Mouse (Mus musculus) cerebellum, postnatal 25 days (tissue): Measurements from ENCODE around the gene Lhx2.

Source experiments
- DNase-seq, 2 experiments: peaks; one replicate each; pipeline ENCODE4 v3.0.0; 2021; ENCODE audit warnings: mixed read lengths in 2 of 2

The Lhx2 gene

GRCm38 (mm10) chr2:38359811-38360210 lies 20.7 kb downstream of the Lhx2 start:
- DNase-seq, result no peak

GRCm38 (mm10) chr2:38366222-38366621 lies 27.1 kb downstream of the Lhx2 start:
- DNase-seq, result no peak

GRCm38 (mm10) chr2:38367023-38367422 lies 27.9 kb downstream of the Lhx2 start:
- no peak for DNase-seq

GRCm38 (mm10) chr2:38367852-38368251 lies 28.8 kb downstream of the Lhx2 start:
- no peak for DNase-seq

- peak; percentile 32 to 48 for DNase-seq
Measured at GRCm38 (mm10) chr2:38368746-38369330, 29.8 kb downstream of the Lhx2 start.

- DNase-seq, result peak; percentile 78 to 84
Measured at GRCm38 (mm10) chr2:38375606-38376304, 36.7 kb downstream of the Lhx2 start.

GRCm38 (mm10) chr2:38377254-38377653 lies 38.2 kb downstream of the Lhx2 start:
- peak; percentile 59 for DNase-seq

- peak in 1 of 2 experiments; percentile 35 for DNase-seq
Measured at GRCm38 (mm10) chr2:38378346-38378745, 39.3 kb downstream of the Lhx2 start.

GRCm38 (mm10) chr2:38378849-38379545 lies 39.9 kb downstream of the Lhx2 start:
- DNase-seq, result peak; percentile 82 to 89

- DNase-seq, result peak in 1 of 2 experiments; percentile 82
Measured at GRCm38 (mm10) chr2:38379546-38379870, 40.4 kb downstream of the Lhx2 start.

- no peak for DNase-seq
Measured at GRCm38 (mm10) chr2:38380136-38381083, 41.3 kb downstream of the Lhx2 start.

GRCm38 (mm10) chr2:38387568-38388262 lies 48.6 kb downstream of the Lhx2 start:
- no peak for DNase-seq

- DNase-seq, result no peak
Measured at GRCm38 (mm10) chr2:38394977-38395868, 56.1 kb downstream of the Lhx2 start.

GRCm38 (mm10) chr2:38395869-38396236 lies 56.8 kb downstream of the Lhx2 start:
- DNase-seq, result no peak

- DNase-seq, result no peak
Measured at GRCm38 (mm10) chr2:38397306-38397705, 58.2 kb downstream of the Lhx2 start.

GRCm38 (mm10) chr2:38397882-38398281 lies 58.8 kb downstream of the Lhx2 start:
- DNase-seq, result no peak

GRCm38 (mm10) chr2:38402611-38403010 lies 63.5 kb downstream of the Lhx2 start:
- no peak for DNase-seq

- DNase-seq, result no peak
Measured at GRCm38 (mm10) chr2:38403231-38403630, 64.2 kb downstream of the Lhx2 start.

- DNase-seq, result no peak
Measured at GRCm38 (mm10) chr2:38404007-38404596, 65.0 kb downstream of the Lhx2 start.

- DNase-seq, result no peak
Measured at GRCm38 (mm10) chr2:38405356-38405755, 66.3 kb downstream of the Lhx2 start.

- no peak for DNase-seq
Measured at GRCm38 (mm10) chr2:38409309-38409708, 70.2 kb downstream of the Lhx2 start.
